Mouse (Mus musculus) layer of hippocampus, adult 2 months (tissue): ENCODE results near the gene Klhl20. TPM values are rescaled to one million over a fixed set of nuclear protein-coding genes. Genes with fewer than 3 reads are reported as not detected.

ENCODE experiments used
- DNase-seq, 2 experiments: peaks; one replicate each; pipeline ENCODE4 v3.0.0; 2022; ENCODE audit warnings: low spot score in 2 of 2
- H3K27ac ChIP-seq: fragments of 200-600 bp; 2 replicates; pipeline ENCODE4 v1.8.1; 2022
- H3K4me3 ChIP-seq: fragments of 200-600 bp; 2 replicates; pipeline ENCODE4 v1.8.1; 2022; ENCODE audit warnings: mild to moderate bottlenecking
- CTCF ChIP-seq: fragments of 200-600 bp; conservative IDR thresholded peaks from 2 replicates; pipeline ENCODE4 v1.8.1; 2022; ENCODE audit warnings: antibody characterized with exemption, mild to moderate bottlenecking, moderate library complexity
- total RNA-seq, 2 experiments: library from RNA; stranded (reverse); gene quantifications; 2 replicates each; pipeline ENCODE4 v1.2.3; 2021

Gene Klhl20
- total RNA-seq, 2 experiments from 2014 or later = 16.3 to 17.3 TPM

DNA sequence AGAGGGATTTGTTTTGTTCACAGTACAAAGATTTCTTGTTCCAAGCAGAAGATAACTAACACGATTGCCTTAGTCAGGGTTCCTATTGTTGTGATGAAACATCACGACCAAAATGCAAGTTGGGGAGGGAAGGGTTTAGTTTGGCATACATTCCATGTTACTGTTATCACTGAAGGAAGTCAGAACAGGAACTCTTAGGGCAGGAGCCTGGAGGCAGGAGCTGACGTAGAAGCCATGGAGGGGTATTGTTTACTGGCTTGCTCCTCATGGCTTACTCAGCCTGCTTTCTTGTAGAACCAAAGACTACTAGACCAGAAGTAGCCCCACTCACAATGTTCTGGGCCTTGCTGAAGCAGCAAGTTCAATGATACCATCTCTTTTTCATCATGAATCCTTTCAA lies 84.3 kb downstream of the Klhl20 start:
- no peak for TF ChIP-seq CTCF
- DNase-seq = no peak
- Histone ChIP-seq H3K27ac (no peak overlapping the region), H3K4me3 (no peak overlapping the region)

DNA sequence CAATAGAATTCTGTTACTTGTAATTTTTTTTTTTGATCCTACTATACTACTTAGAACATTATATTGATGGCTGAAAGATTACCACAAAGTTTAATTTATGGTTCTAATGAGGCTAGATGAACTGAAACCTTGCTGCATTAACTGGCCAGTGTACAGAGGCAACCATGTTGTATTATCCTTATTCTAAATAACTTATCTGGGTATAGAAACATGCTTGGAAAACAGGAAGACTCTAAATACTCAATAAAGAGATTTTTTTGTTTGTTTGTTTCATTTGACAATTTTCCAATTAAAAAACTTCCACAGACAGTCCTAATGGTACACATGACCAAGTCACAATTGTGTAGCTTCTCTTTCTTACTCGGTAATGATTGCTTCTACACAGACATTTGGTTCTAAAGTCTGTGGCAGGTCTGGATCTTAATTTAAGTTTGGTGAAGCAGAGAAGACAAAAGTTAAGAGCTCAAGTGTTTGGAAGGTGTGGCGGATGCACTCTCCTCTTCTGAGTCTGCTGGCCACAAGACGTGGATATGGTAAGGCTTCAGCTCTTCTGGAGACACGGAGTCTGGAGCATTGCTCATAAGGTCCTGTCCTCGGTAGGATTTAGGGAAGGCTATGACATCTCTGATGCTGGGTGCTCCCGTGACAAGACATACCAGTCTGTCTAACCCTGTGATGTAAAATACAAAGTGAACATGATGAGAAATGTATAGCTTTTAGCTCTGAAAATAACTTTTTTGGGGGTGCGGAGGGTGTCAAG lies 89.9 kb downstream of the Klhl20 start:
- Histone ChIP-seq H3K4me3 (no peak overlapping the region), H3K27ac (no peak overlapping the region)
- no peak for DNase-seq
- TF ChIP-seq CTCF = no peak

DNA sequence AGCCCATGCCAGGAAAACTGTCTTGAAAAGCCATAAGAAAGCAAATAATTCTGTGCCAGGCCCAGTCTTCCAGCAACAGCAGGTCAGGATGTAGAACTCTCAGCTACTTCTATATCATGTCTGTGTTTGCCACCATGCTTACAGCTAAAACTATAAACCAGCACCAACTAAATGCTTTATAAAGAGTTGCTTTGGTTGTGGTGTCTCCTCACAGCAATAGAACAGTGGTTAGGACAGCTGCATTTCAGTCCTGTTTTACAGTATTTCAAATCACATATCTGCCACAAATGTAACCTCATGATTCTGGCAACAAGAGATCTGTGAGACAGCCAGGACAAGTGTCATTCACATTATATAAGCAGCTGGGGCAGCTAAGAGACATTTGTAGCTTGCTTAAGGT lies 90.5 kb downstream of the Klhl20 start:
- H3K27ac ChIP-seq = no peak overlapping the region
- DNase-seq = no peak
- TF ChIP-seq CTCF = no peak
- no peak overlapping the region for H3K4me3 ChIP-seq

DNA sequence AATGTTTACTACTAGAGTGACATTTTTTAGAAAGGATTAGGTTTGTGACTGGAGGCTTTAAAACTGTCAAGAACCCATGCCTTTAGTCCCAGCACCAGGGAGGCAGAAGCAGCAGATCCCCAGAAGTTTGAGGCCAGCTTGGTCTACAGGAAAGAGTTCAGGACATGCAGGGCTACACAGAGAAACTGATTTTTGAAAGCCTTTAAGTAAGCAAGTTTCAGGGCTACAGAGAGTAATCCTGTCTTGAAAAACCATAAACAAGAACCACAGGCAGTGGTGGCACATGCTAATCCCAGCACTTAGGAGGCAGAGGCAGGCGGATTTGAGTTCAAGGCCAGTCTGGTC lies 90.9 kb downstream of the Klhl20 start:
- no peak for TF ChIP-seq CTCF
- Histone ChIP-seq H3K27ac (no peak overlapping the region), H3K4me3 (no peak overlapping the region)
- DNase-seq = no peak

DNA sequence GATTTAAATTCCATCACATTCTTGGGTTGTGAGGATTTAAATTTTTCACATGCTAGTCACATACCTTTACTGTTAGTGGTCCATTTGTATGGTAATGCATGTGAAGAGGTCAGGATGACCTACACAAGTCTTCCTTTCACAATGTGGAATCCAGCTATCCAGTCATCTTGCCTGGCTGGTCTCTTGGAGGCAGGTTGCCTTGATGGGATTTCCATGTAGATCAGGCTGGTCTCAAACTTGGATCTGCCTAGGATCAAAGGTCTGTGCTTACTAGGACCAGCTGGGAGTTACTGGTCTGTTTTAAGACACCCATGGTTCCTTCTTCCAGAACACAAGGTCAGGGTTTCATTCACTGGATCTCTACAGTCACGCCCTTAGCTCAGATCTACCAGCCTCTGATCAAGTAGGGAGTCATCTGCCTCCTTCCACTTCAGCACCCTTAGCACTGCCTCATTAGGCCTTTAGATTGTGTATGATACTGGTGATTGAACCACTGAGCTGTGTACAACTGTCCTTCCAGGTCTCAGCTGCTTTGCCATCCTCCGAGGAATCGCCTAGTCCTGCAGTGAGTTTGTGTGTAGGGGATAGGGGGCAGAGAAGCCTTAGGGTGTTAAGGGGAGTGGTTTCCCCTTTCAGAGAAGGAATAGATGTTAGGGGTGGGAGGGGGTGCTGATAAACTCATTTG lies 91.4 kb downstream of the Klhl20 start:
- TF ChIP-seq CTCF = no peak
- no peak for DNase-seq
- H3K4me3 ChIP-seq = no peak overlapping the region
- 0 out of 2 replicates have a peak overlapping the region, but pooled peaks have one; percentile 16 for H3K27ac ChIP-seq

DNA sequence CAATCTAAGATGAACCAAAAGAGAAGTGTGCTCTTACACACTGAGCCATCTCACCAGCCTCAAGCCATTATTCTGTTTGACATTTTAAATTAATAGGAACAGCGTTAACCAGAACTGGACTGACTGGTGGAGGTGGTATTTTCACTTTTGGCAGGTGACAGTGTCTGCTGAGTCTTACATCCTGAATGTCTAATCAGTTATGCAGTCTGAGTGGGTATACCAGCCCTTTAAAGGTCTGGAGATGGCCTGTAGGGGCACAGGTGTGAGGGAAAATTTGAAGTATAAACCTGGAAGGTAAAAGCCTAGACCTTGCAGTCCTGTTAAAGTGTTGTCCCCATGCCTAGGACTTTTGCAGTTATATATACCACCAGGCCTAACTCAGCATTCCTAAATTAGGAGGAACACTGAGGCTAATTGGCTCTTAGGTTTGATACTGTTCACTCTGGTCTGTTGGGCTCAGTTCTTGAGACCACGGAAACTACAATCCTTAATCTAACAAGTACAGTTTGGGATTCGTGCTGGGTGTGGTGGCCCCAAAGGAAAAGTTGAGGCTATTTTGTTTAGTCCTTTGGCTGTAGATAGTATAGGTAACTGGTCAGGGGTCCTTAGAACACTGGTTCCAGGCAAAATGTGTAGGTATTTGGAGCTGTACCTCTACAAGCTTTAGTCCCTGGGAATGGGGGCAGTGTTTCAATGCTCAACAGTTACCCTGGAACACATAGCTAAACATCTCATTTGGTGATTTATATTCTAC lies 92.2 kb downstream of the Klhl20 start:
- no peak for TF ChIP-seq CTCF
- DNase-seq = no peak
- H3K4me3 ChIP-seq = no peak overlapping the region
- H3K27ac ChIP-seq = no peak overlapping the region

Other genes with a start within 250 kb of the Klhl20 start
- gene Rc3h1, start 225.1 kb downstream of the Klhl20 start, total RNA-seq = 10 to 100 TPM; 39.1 to 41.4 TPM
- under 1 TPM; 0.44 to 0.49 TPM for gene Serpinc1, start 152.9 kb downstream of the Klhl20 start, total RNA-seq
- gene Zbtb37, start 96.7 kb downstream of the Klhl20 start, total RNA-seq = 10 to 100 TPM; 17.5 to 20.1 TPM
- gene Dars2, start 60.9 kb downstream of the Klhl20 start, total RNA-seq = 10 to 100 TPM; 24.1 to 25.0 TPM
- gene Cenpl, start 60.8 kb downstream of the Klhl20 start, total RNA-seq = 1 to 10 TPM; 1.3 to 1.8 TPM
- gene Ankrd45, start 11.2 kb upstream of the Klhl20 start, total RNA-seq = 10 to 100 TPM; 44.7 to 54.3 TPM
- not detected for gene Tex50, start 27.8 kb upstream of the Klhl20 start, total RNA-seq
- 100 to 1,000 TPM; 328 to 335 TPM for gene Prdx6, start 119.7 kb upstream of the Klhl20 start, total RNA-seq